Mouse (Mus musculus) heart, embryonic 15.5 days (tissue): Measurements from ENCODE around the gene Rbms1. TPM values are rescaled to one million over a fixed set of nuclear protein-coding genes. Genes with fewer than 3 reads are reported as not detected.

ENCODE experiments used
- ATAC-seq: fragments of 200-750 bp; cut with Nextera tagmentation; replicated peaks from 2 replicates; pipeline ENCODE4 v1.8.0; 2017; ENCODE audit warnings: low read depth, moderate TSS enrichment; ENCODE audit not compliant: insufficient number of reproducible peaks, insufficient read depth, low FRiP score
- H3K27ac ChIP-seq: fragments of 300-500 bp; sonication (generic); 2 replicates; pipeline ENCODE4 v1.5.1; 2015; ENCODE audit warnings: mild to moderate bottlenecking, inconsistent platforms
- H3K27me3 ChIP-seq: fragments of 300-500 bp; sonication (generic); 2 replicates; pipeline ENCODE4 v1.6.1; 2015; ENCODE audit warnings: inconsistent platforms
- H3K36me3 ChIP-seq: fragments of 300-500 bp; sonication (generic); 2 replicates; pipeline ENCODE4 v1.6.1; 2015; ENCODE audit warnings: mild to moderate bottlenecking, inconsistent platforms
- H3K4me1 ChIP-seq: fragments of 300-500 bp; sonication (generic); replicated peaks from 2 replicates; pipeline ENCODE4 v1.6.1; 2015; ENCODE audit warnings: inconsistent platforms
- H3K4me2 ChIP-seq: fragments of 300-500 bp; sonication (generic); 2 replicates; pipeline ENCODE4 v1.6.1; 2015; ENCODE audit warnings: inconsistent platforms, mild to moderate bottlenecking, moderate library complexity
- H3K4me3 ChIP-seq: fragments of 300-500 bp; sonication (generic); 2 replicates; pipeline ENCODE4 v1.5.1; 2015; ENCODE audit warnings: mild to moderate bottlenecking, inconsistent platforms
- H3K9ac ChIP-seq: fragments of 300-500 bp; sonication (generic); 2 replicates; pipeline ENCODE4 v1.6.1; 2015; ENCODE audit warnings: mild to moderate bottlenecking, inconsistent platforms
- H3K9me3 ChIP-seq: fragments of 300-500 bp; sonication (generic); replicated peaks from 2 replicates; pipeline ENCODE4 v1.6.1; 2016; ENCODE audit warnings: inconsistent platforms
- WGBS: fragments of 180-500 bp; shearing (Covaris S2); methylation state at CpG from one replicate; pipeline ENCODE4 v1.1.7; 2015; ENCODE audit warnings: mixed read lengths; 5-methylcytosine and 5-hydroxymethylcytosine counted together
- polyA plus RNA-seq: library from polyadenylated mRNA; unstranded; fragments of >200 nt; fragmentation: Nextera tagmentation; extraction: Ambion mirVana; gene quantifications from 2 replicates; pipeline ENCODE4 v1.2.1, GENCODE M21; 2015

Gene Rbms1
- polyA plus RNA-seq, 1 experiment from 2014 or later, result 72.6 TPM

DNA sequence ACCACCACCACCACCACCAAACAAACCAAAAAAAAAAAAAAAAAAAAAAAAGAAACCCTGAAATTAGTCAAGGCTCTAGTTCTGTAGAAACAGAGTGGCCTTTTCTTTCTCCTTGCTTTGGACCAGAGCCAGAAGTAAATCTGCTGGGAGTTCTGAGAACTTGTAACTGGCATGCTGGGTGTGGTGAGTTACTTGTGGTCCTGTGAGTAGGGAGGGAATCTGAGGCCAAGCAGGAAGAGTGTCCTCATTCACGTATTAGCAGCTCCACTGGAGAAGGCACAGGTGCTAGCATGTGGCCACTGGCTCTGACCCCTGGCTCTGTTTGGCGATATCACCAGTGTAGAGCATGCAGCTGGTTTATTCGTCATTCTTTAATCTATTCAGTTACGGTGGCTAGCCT is 137.3 kb downstream of the Rbms1 start:
- no peak overlapping the region for H3K4me3 ChIP-seq
- H3K27me3 ChIP-seq, result no peaks in the 10 kb centered on the region
- WGBS, result 60% methylated on average over 4 of the region's 4 CpGs
- ATAC-seq, result no peak
- H3K4me2 ChIP-seq, result no peak overlapping the region
- H3K9me3 ChIP-seq, result no peaks in the 10 kb centered on the region
- H3K9ac ChIP-seq, result no peak overlapping the region
- H3K27ac ChIP-seq, result no peak overlapping the region
- H3K4me1 ChIP-seq, result peaks cover 34% of the 10 kb centered on the region
- H3K36me3 ChIP-seq, result no peaks in the 10 kb centered on the region

DNA sequence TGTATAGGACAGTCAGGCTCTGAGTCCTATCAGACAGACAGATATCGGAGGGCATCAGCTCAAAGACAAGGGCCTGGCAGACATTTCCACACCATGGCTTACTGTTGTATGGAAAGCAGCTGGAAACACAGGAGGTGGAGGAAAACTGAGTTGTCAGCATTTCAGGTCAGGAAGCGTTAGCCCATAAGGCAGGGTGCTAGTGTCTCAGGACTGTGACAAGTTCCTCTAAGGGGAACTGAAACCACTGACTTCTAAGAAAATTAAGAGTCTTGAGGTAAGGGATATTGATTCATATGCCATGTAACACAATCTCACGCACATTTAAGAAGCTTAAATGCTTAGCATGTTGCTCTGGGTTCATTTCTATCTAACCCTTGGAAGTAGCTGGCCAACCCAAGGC is 141.4 kb downstream of the Rbms1 start:
- H3K4me2 ChIP-seq, result no peak overlapping the region

GRCm38 (mm10) chr2:60818632-60819031 is 144.4 kb downstream of the Rbms1 start:
- Histone ChIP-seq H3K4me3 (no peak overlapping the region), H3K36me3 (no peaks in the 10 kb centered on the region), H3K9me3 (no peaks in the 10 kb centered on the region), H3K4me2 (no peak overlapping the region), H3K27ac (no peak overlapping the region), H3K4me1 (peaks cover 32% of the 10 kb centered on the region), H3K27me3 (no peaks in the 10 kb centered on the region), H3K9ac (no peak overlapping the region)
- 54% methylated on average over 2 of the region's 2 CpGs for WGBS
- ATAC-seq, result no peak

More for the DNA sequence above, 141.4 kb downstream of the Rbms1 start:
- ATAC-seq, result no peak
- 57% methylated on average over 3 of the region's 3 CpGs for WGBS
- Histone ChIP-seq H3K9me3 (no peaks in the 10 kb centered on the region), H3K36me3 (no peaks in the 10 kb centered on the region), H3K9ac (no peak overlapping the region), H3K4me1 (peaks cover 30% of the 10 kb centered on the region), H3K27me3 (no peaks in the 10 kb centered on the region), H3K27ac (no peak overlapping the region), H3K4me3 (no peak overlapping the region)

GRCm38 (mm10) chr2:60816307-60816706 is 146.7 kb downstream of the Rbms1 start:
- peaks cover 33% of the 10 kb centered on the region for H3K4me1 ChIP-seq
- no peaks in the 10 kb centered on the region for H3K36me3 ChIP-seq
- WGBS, result 56% methylated on average over 2 of the region's 2 CpGs
- H3K27me3 ChIP-seq, result no peaks in the 10 kb centered on the region
- H3K4me2 ChIP-seq, result no peak overlapping the region
- no peak for ATAC-seq
- no peak overlapping the region for H3K4me3 ChIP-seq
- H3K9me3 ChIP-seq, result no peaks in the 10 kb centered on the region
- no peak overlapping the region for H3K27ac ChIP-seq
- H3K9ac ChIP-seq, result no peak overlapping the region

DNA sequence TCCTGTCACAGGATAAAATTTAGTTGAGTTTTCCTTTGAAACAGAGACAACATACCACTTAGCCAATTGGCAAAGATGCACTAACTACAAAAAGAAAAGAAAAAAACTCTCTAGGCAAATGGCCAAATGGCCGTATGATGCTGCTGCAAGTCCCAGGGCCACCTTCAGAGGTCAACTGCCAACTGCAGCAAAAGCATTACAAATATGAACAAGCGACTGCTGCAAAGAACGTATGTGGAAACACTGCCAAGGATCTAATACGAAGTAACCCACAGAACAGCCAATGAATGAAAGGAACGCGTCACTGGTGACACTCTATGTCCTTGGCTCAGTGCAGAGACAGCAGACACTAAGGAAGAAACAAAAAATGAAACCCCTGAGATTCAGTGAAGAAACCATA is 148.2 kb downstream of the Rbms1 start:
- Histone ChIP-seq H3K9me3 (no peaks in the 10 kb centered on the region), H3K4me3 (no peak overlapping the region), H3K27ac (peak overlapping the region; percentile 62), H3K27me3 (no peaks in the 10 kb centered on the region), H3K36me3 (no peaks in the 10 kb centered on the region), H3K4me1 (peaks cover 39% of the 10 kb centered on the region), H3K9ac (no peak overlapping the region), H3K4me2 (no peak overlapping the region)
- 0 out of 2 replicates have a peak, but pooled peaks have one; percentile 47 for ATAC-seq
- WGBS, result 47% methylated on average over 6 of the region's 6 CpGs

DNA sequence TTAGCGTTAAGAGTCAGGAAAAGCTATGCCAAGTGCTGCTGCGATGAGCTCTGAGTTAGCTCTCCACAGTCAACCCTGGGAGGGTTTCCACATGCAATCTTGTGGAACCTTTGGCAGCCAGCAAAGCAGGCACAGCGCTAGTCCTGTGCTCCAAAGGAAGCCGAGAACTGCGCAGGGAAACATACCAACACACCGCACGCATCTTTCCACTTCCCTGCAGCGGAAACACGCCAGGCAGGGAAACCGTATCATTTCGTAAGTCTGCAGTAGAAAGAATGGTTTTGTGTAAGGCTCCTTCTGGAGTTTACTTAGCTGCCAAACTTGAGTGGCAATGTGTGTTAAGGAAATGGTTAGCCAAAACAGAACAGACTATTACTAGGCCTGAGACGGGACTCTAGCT is 150.0 kb downstream of the Rbms1 start:
- no peak overlapping the region for H3K4me3 ChIP-seq
- H3K9me3 ChIP-seq, result no peaks in the 10 kb centered on the region
- no peak overlapping the region for H3K9ac ChIP-seq
- H3K4me1 ChIP-seq, result peaks cover 52% of the 10 kb centered on the region
- no peak for ATAC-seq
- WGBS, result 77% methylated on average over 12 of the region's 12 CpGs
- no peaks in the 10 kb centered on the region for H3K27me3 ChIP-seq
- H3K27ac ChIP-seq, result peak overlapping the region; percentile 39; the same call in 1 of the 2 replicates
- H3K36me3 ChIP-seq, result no peaks in the 10 kb centered on the region
- H3K4me2 ChIP-seq, result no peak overlapping the region

DNA sequence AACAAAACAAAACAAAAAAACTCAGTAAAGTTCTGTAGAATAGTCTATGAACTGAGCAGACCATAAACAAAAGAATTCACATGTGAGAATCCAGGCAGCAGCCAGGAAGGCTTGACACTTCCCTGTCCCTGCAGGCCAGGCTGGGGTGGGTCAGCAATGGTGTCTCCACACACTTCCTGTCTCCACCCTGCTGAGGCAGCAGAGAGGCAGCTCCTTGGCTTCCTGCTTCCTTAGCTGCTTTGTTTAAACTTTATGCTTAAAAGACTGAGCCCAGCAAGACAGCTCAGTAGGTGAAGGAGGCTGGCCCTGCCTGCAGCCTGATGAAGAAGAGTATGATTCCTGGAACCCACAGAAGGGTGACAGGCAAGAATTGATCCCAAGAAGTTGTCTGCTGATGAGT is 152.4 kb downstream of the Rbms1 start:
- no peaks in the 10 kb centered on the region for H3K27me3 ChIP-seq
- no peak overlapping the region for H3K4me3 ChIP-seq
- H3K9ac ChIP-seq, result no peak overlapping the region
- H3K9me3 ChIP-seq, result no peaks in the 10 kb centered on the region
- no peaks in the 10 kb centered on the region for H3K36me3 ChIP-seq
- H3K4me1 ChIP-seq, result peaks cover 61% of the 10 kb centered on the region
- H3K27ac ChIP-seq, result peak overlapping the region; percentile 71
- no peak overlapping the region for H3K4me2 ChIP-seq
- ATAC-seq, result peak; percentile 74; the same call in 1 of the 2 replicates

DNA sequence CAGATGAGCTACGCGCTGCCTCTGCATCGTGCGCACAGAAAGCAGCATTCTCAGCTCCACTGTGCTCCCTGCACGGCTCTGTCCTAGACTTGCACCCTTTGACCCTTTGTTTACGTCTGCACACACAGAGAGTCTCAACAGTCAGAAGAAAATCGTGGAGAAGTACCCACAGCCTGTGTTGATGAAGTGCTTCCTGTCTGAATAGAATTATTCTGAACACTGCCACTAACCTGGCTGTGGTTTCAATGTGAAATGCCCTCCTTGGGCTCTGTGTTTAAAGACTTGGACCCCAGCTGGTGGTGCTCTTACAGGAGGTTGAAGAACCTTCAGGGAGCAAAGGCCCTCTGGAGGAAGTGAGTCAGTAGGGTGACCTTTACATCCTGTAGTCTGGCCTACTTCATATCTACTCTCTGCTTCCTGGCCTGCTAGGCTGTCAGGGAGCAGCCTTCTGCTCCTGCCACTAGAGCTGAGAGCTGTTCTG is 153.5 kb downstream of the Rbms1 start:
- Histone ChIP-seq H3K4me1 (peaks cover 63% of the 10 kb centered on the region), H3K36me3 (no peaks in the 10 kb centered on the region), H3K4me3 (no peak overlapping the region), H3K9me3 (no peaks in the 10 kb centered on the region), H3K4me2 (no peak overlapping the region), H3K27me3 (no peaks in the 10 kb centered on the region), H3K9ac (no peak overlapping the region), H3K27ac (peak overlapping the region; percentile 71)
- no peak for ATAC-seq
- WGBS, result 71% methylated on average over 7 of the region's 7 CpGs

GRCm38 (mm10) chr2:60808822-60809221 is 154.2 kb downstream of the Rbms1 start:
- H3K4me3 ChIP-seq, result no peak overlapping the region
- H3K36me3 ChIP-seq, result no peaks in the 10 kb centered on the region
- no peaks in the 10 kb centered on the region for H3K9me3 ChIP-seq
- peaks cover 58% of the 10 kb centered on the region for H3K4me1 ChIP-seq
- no peaks in the 10 kb centered on the region for H3K27me3 ChIP-seq
- H3K9ac ChIP-seq, result no peak overlapping the region
- 77% methylated on average over 6 of the region's 6 CpGs for WGBS
- no peak for ATAC-seq
- peak overlapping the region; percentile 71 for H3K27ac ChIP-seq
- H3K4me2 ChIP-seq, result no peak overlapping the region

DNA sequence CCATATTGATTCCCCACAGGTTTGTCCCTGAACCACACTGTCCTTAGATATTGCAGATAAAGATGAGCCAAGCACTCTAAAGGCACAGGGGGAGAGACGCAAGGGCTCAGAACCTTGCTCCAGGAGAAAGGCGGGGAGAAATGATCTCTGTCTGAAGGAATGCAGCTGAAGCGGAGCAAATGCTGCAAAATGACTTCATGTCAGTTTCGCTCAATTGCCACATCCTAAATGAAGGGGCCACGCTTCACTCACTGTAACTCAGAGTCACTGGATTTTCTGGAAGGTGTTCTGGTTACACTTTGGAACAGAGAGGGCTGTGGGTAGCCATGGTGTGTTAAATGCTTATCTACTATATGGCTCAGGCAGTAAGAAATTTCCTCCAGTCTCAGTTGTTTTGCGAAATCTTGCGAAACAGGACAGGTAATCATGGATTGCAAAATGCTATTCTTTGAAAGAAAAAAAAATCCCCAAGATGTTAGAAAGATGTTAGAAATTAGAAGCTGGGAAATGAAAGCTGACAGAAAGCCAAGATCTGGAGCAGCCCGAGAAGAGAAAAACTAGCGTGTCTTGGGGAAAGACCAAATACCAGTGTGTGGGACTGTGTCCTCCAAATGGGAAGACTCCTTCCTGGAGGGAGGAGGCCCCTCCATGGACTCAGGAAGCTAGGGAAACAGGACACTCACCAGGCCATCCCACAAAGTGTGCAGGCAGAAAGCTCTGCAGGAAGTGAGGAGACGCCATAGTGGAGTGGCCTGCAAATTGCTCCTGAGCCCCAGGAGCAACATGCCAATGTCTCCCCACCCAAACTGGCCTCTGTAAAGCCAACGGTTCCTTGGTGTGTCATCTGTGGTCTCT is 155.4 kb downstream of the Rbms1 start:
- H3K4me2 ChIP-seq, result no peak overlapping the region
- H3K27me3 ChIP-seq, result no peaks in the 10 kb centered on the region
- H3K36me3 ChIP-seq, result no peaks in the 10 kb centered on the region
- H3K4me3 ChIP-seq, result no peak overlapping the region
- H3K27ac ChIP-seq, result peak overlapping the region; percentile 71
- H3K9me3 ChIP-seq, result no peaks in the 10 kb centered on the region
- peaks cover 57% of the 10 kb centered on the region for H3K4me1 ChIP-seq
- WGBS, result 55% methylated on average over 11 of the region's 11 CpGs
- H3K9ac ChIP-seq, result no peak overlapping the region
- ATAC-seq, result no peak

GRCm38 (mm10) chr2:60804763-60805162 is 158.2 kb downstream of the Rbms1 start:
- no peak overlapping the region for H3K9ac ChIP-seq
- H3K27me3 ChIP-seq, result no peaks in the 10 kb centered on the region
- WGBS, result 66% methylated on average over 7 of the region's 7 CpGs
- no peak overlapping the region for H3K4me2 ChIP-seq
- peaks cover 58% of the 10 kb centered on the region for H3K4me1 ChIP-seq
- H3K27ac ChIP-seq, result no peak overlapping the region
- H3K36me3 ChIP-seq, result no peaks in the 10 kb centered on the region
- H3K9me3 ChIP-seq, result no peaks in the 10 kb centered on the region
- ATAC-seq, result no peak
- no peak overlapping the region for H3K4me3 ChIP-seq

DNA sequence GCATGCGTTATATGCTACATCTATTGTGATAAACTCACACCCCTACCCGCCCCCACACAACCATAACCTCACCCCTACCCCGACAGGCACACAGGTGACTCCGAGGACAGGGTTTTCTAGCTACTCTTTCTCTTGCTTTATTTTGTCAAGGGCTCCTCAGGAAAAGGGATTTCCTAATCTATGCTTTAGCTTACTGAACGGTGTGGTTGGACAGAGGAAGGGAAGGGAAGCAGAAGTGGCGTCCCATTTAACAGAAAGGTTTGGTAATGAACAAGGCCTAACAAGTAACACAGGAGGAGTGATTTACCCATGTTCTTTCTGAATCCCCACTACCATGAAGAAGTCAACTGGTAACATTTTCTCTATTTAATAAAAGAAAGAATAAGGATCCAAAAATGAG is 159.6 kb downstream of the Rbms1 start:
- ATAC-seq, result no peak
- 84% methylated on average over 6 of the region's 6 CpGs for WGBS
- Histone ChIP-seq H3K4me2 (no peak overlapping the region), H3K27me3 (no peaks in the 10 kb centered on the region), H3K9ac (no peak overlapping the region), H3K9me3 (no peaks in the 10 kb centered on the region), H3K27ac (no peak overlapping the region), H3K4me1 (peaks cover 46% of the 10 kb centered on the region), H3K36me3 (no peaks in the 10 kb centered on the region), H3K4me3 (no peak overlapping the region)
